Mouse (Mus musculus): Measurements from ENCODE around the gene Macf1.

GRCm38 (mm10) chr4:123587616-123588015 is 96.5 kb downstream of the Macf1 start:
- TF ChIP-seq CTCF (conservative IDR thresholded peaks at IDR 0.05; ENCODE audit: low read length) (no peak), NANOG (IDR thresholded peaks at IDR 0.05; ENCODE audit: borderline replicate concordance, low read length) (no peak), POU5F1 (IDR thresholded peaks at IDR 0.05; ENCODE audit: borderline replicate concordance, low read length) (no peak)

Data from E14TG2a.4 (cell line).